ENCODE assay signal across 8 mouse cellular contexts in genomic region chr1:61233476-61234297, GRCm38 (mm10).
DNase-seq lines count a peak whose midpoint lies in the region; ATAC-seq and TF ChIP-seq lines count a peak whose summit lies in the region.

No protein-coding gene starts in this region.

- H3K27me3 ChIP-seq in heart, postnatal 0 days (ENCODE audit: control insufficient read depth, insufficient read depth, low read length), result no peaks in the 10 kb centered on the region
- H3K27me3 ChIP-seq in limb, embryonic 12.5 days, result 0 out of 2 replicates have a peak, but pooled peaks cover 5% of the 10 kb centered on the region
- H3K27me3 ChIP-seq in stomach, postnatal 0 days (ENCODE audit: control insufficient read depth, insufficient read depth, low read length), result no peaks in the 10 kb centered on the region

- no peaks in the 10 kb centered on the region for H3K9me3 ChIP-seq in heart, postnatal 0 days (replicated peaks; ENCODE audit: control insufficient read depth, low read length)
- no peaks in the 10 kb centered on the region for H3K9me3 ChIP-seq in limb, embryonic 12.5 days
- H3K9me3 ChIP-seq in stomach, postnatal 0 days (ENCODE audit: control insufficient read depth, low read length), result no peaks in the 10 kb centered on the region

- no peak for TF ChIP-seq CTCF in heart, postnatal 0 days (IDR thresholded peaks at IDR 0.05; ENCODE audit: low read depth)
- no peak for TF ChIP-seq CTCF in stomach, postnatal 0 days (IDR thresholded peaks at IDR 0.05; ENCODE audit: low read depth)

- ATAC-seq in heart, postnatal 0 days (ENCODE audit: insufficient read depth, low read depth), result peak; percentile 24; the same call in 1 of the 2 replicates
- peak; percentile 78 for ATAC-seq in limb, embryonic 12.5 days (ENCODE audit: insufficient number of reproducible peaks, insufficient read depth, low FRiP score, low TSS enrichment, low read depth)
- ATAC-seq in stomach, postnatal 0 days (ENCODE audit: low FRiP score, low TSS enrichment), result no peak
- no peak for ATAC-seq in CD4-positive, CD25-positive, alpha-beta regulatory T cell, adult 4 months

- no peaks in the 10 kb centered on the region for H3K36me3 ChIP-seq in heart, postnatal 0 days (replicated peaks; ENCODE audit: control insufficient read depth, insufficient read depth, low read length)
- no peaks in the 10 kb centered on the region for H3K36me3 ChIP-seq in limb, embryonic 12.5 days
- H3K36me3 ChIP-seq in stomach, postnatal 0 days (ENCODE audit: control insufficient read depth, insufficient read depth, low read length), result no peaks in the 10 kb centered on the region

- no peak overlapping the region for H3K4me3 ChIP-seq in heart, postnatal 0 days (ENCODE audit: low read depth, low read length)
- H3K4me3 ChIP-seq in limb, embryonic 12.5 days (replicated peaks), result peak overlapping the region; percentile 25
- H3K4me3 ChIP-seq in stomach, postnatal 0 days (ENCODE audit: low read depth, low read length), result no peak overlapping the region

- TF ChIP-seq EP300 in heart, postnatal 0 days (IDR thresholded peaks at IDR 0.05; ENCODE audit: low read depth), result no peak
- TF ChIP-seq EP300 in stomach, postnatal 0 days (optimal IDR thresholded peaks at IDR 0.05), result no peak

- H3K27ac ChIP-seq in heart, postnatal 0 days (ENCODE audit: low read depth), result no peak overlapping the region
- H3K27ac ChIP-seq in limb, embryonic 12.5 days, result peak overlapping the region; percentile 57
- no peak overlapping the region for H3K27ac ChIP-seq in stomach, postnatal 0 days (replicated peaks)

- no peak overlapping the region for H3K9ac ChIP-seq in heart, postnatal 0 days (replicated peaks; ENCODE audit: low read depth, low read length)
- no peak overlapping the region for H3K9ac ChIP-seq in limb, embryonic 12.5 days (replicated peaks)
- no peak overlapping the region for H3K9ac ChIP-seq in stomach, postnatal 0 days (ENCODE audit: low read length)

- intact Hi-C loops in left cerebral cortex, postnatal 14 days (cut with DNase I), result no loop called here

- H3K4me2 ChIP-seq in heart, postnatal 0 days (ENCODE audit: low read depth, low read length), result peak overlapping the region; percentile 38
- peak overlapping the region; percentile 57 for H3K4me2 ChIP-seq in limb, embryonic 12.5 days
- no peak overlapping the region for H3K4me2 ChIP-seq in stomach, postnatal 0 days (replicated peaks; ENCODE audit: low read depth)

- WGBS in heart, postnatal 0 days, result 22% methylated on average over 10 of the region's 10 CpGs
- 3% methylated on average over 10 of the region's 10 CpGs for WGBS in limb, embryonic 12.5 days
- 32% methylated on average over 10 of the region's 10 CpGs for WGBS in stomach, postnatal 0 days

- H3K4me1 ChIP-seq in heart, postnatal 0 days (ENCODE audit: control insufficient read depth, insufficient read depth), result no peaks in the 10 kb centered on the region
- peaks cover 29% of the 10 kb centered on the region for H3K4me1 ChIP-seq in limb, embryonic 12.5 days (replicated peaks)
- no peaks in the 10 kb centered on the region for H3K4me1 ChIP-seq in stomach, postnatal 0 days (replicated peaks; ENCODE audit: control insufficient read depth, insufficient read depth)

- peak; percentile 71 for DNase-seq in MN1 (ENCODE audit: low spot score)
- DNase-seq in adrenal gland, adult 8-10 months, result peak; percentile 42
- peak; percentile 19 for DNase-seq in heart, postnatal 0 days (ENCODE audit: low spot score)
- peak; percentile 14 for DNase-seq in stomach, postnatal 0 days (ENCODE audit: low spot score)
- DNase-seq in urinary bladder, postnatal 25 days (ENCODE audit: low spot score), result no peak
- DNase-seq in left cerebral cortex, postnatal 14 days (ENCODE audit: low spot score in 2 of 2), result no peak

Comparison
In these comparisons a context has a peak if more than half of its experiments do, and no peak if none do; other contexts are left out.
1. DNase-seq: peak in MN1 (single experiment), adrenal gland, adult 8-10 months (single experiment), heart, postnatal 0 days (single experiment) and stomach, postnatal 0 days (single experiment); none in urinary bladder, postnatal 25 days (single experiment) and left cerebral cortex, postnatal 14 days (0 of 2).
2. ATAC-seq: peak in heart, postnatal 0 days (single experiment) and limb, embryonic 12.5 days (single experiment); none in stomach, postnatal 0 days (single experiment) and CD4-positive, CD25-positive, alpha-beta regulatory T cell, adult 4 months (single experiment).